Mouse (Mus musculus): Measurements from ENCODE around the gene Slc1a1.

The Slc1a1 gene

DNA sequence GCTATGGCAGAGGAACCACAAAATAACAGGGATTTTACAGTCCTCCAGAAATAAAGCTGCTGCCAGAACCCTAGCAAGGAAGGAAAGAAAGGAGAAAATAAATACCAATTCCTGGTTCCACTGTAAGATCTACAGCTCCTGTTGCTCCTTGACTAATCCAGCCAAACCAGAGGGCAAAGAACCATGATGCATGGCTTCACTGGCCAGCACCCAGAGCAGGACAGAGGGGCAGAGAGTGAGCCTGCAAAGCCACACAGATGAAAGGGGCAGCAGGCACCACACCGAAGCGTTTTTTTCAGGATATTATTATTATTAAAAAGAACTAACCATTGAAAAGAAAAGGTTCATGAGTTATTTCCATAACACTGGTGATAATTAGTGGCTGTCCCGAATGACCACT lies 17.2 kb downstream of the Slc1a1 start:
- no peak for DNase-seq (ENCODE audit: low read depth, low spot score)

GRCm38 (mm10) chr19:28854831-28855230 lies 20.0 kb downstream of the Slc1a1 start:
- DNase-seq (ENCODE audit: low read depth, low spot score), result no peak

GRCm38 (mm10) chr19:28860246-28860645 lies 25.4 kb downstream of the Slc1a1 start:
- no peak for DNase-seq (ENCODE audit: low read depth, low spot score)

- no peak for DNase-seq (ENCODE audit: low read depth, low spot score)
These were observed 28.8 kb downstream of the Slc1a1 start for GRCm38 (mm10) chr19:28863626-28864025.

GRCm38 (mm10) chr19:28864981-28865380 lies 30.1 kb downstream of the Slc1a1 start:
- no peak for DNase-seq (ENCODE audit: low read depth, low spot score)

DNA sequence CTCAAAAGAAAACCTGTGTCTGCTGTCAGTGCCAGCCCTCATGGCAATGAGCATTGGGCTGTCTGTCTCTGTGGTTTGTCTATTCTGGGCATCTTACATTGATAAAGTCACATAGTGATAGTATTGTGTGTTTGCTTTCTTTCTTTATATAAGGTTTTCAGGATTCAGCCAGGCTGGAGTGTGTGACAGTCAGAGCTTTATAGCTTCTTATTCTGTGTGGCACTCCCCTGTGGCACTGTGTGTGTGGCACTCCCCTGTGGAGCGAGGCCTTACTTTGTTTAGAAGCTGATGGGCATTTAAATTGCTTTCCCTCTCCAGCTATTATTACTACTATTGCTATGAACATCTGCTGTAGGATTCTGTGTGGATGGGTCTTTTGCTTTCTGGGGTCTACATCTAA lies 30.7 kb downstream of the Slc1a1 start:
- DNase-seq (ENCODE audit: low read depth, low spot score), result no peak

DNA sequence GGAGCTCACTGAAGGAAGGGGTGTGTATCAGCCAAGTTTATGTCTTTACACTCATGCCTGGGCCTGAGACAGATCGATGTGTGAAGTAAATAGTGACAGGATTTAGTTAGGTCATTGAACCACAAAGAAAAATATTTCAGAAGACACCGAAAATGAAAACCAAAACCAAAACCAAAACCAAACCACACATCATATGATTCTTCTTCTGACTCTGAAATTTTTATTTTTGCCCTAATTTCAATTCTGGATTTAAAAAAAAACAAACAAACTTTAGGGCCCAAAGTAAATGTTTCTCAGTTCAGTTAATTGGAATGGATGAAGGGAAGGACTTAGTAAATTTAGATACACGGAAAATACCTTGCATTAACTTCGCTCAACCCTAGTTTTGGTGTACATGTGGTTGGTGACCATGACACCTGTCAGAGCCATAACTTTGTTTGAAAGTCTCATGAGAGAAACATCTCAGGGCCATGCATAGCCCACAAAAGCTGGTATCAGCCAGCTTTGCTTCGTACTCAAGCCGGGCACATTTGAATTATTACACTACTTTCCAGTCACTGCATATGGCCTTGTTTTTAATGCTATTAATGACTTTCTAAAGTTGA lies 34.5 kb downstream of the Slc1a1 start:
- DNase-seq (ENCODE audit: low read depth, low spot score), result no peak

DNA sequence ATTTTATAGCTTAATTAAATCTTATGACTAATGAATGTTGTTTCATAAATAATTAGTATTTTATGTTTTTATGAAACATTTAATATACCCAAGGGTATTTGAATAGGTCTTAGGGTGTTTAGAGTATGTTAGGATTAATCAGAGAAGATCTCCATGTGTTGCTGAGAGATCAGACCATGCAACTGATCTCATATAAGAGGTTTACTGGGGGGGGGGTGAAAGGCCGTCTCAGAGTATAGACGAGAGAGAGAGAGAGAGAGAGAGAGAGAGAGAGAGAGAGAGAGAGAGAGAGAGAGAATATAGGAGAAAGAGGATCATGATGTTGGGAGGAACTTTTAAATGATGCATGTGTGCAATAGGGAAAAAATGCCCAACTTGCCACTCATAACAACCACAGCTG lies 35.5 kb downstream of the Slc1a1 start:
- DNase-seq (ENCODE audit: low read depth, low spot score), result peak; percentile 52

- DNase-seq (ENCODE audit: low read depth, low spot score), result no peak
These were observed 44.6 kb downstream of the Slc1a1 start for GRCm38 (mm10) chr19:28879476-28879875.

- DNase-seq (ENCODE audit: low read depth, low spot score), result peak; percentile 44
These were observed 48.3 kb downstream of the Slc1a1 start for GRCm38 (mm10) chr19:28883126-28883525.

DNA sequence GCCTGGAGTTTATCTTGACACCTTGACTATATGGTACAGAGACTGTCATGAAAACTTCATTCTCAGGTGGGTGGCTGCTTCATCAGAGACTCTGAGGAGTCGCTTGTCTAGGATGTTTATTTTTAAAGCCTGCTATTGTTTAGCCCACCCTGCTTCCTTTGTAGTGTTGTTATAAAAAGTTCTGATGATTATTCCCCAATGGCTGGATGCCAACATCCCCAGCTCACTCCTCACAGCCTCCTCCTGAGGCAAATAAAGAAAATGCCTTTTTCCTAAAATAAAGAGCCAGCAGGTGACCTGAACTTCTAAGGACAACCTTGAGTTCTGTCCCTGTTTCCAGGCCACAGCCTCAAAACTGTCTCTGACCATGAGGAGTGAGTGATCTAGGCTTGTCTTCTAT lies 53.6 kb downstream of the Slc1a1 start:
- DNase-seq (ENCODE audit: low read depth, low spot score), result no peak

- no peak for DNase-seq (ENCODE audit: low read depth, low spot score)
These were observed 54.4 kb downstream of the Slc1a1 start for GRCm38 (mm10) chr19:28889251-28889650.

GRCm38 (mm10) chr19:28891238-28891637 lies 56.4 kb downstream of the Slc1a1 start:
- no peak for DNase-seq (ENCODE audit: low read depth, low spot score)

GRCm38 (mm10) chr19:28891864-28892263 lies 57.0 kb downstream of the Slc1a1 start:
- DNase-seq (ENCODE audit: low read depth, low spot score), result no peak

- DNase-seq (ENCODE audit: low read depth, low spot score), result no peak
These were observed 61.8 kb downstream of the Slc1a1 start for GRCm38 (mm10) chr19:28896639-28897038.

- no peak for DNase-seq (ENCODE audit: low read depth, low spot score)
These were observed 62.6 kb downstream of the Slc1a1 start for GRCm38 (mm10) chr19:28897497-28897896.

- no peak for DNase-seq (ENCODE audit: low read depth, low spot score)
These were observed 65.9 kb downstream of the Slc1a1 start for GRCm38 (mm10) chr19:28900771-28901170.

DNA sequence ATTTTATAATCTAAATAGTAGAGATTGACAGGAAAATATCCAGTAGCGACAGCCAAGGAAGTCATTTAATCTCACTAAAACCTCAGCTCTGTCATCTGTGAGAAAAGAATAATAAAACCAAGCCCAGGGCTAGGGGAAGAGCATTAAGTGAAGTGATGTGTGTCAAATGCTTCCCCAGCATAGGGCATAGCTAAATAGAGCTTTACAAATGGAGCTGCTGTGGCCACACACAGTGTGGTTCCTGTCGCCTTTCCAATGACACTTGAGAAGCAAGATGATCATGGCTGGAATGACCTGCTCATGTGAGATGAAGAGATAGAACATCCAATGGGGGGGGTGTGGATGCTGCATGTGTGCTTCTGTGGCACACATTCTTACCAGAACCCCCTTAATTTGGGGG lies 67.3 kb downstream of the Slc1a1 start:
- DNase-seq (ENCODE audit: low read depth, low spot score), result no peak

DNA sequence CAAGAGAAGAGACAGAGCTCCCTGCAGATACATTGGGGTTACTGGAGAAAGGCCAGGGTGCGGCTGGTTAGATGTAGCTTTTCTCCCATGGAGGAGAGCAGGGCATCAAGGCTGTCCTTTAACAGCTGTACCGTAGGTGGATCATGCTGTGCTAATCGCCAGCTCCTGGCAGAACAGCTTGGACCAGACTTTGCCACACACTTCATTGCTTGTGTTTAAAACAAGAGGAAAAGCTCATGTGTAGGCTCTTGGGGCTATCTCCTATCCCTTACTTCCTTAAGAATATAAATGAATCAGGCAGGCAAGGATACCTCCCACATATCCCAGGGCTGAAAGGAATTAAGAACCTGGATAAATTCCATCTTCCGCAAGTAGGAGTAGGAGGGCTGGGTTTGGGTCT lies 68.0 kb downstream of the Slc1a1 start:
- no peak for DNase-seq (ENCODE audit: low read depth, low spot score)

- DNase-seq (ENCODE audit: low read depth, low spot score), result no peak
These were observed 68.8 kb downstream of the Slc1a1 start for GRCm38 (mm10) chr19:28903536-28904119.

DNA sequence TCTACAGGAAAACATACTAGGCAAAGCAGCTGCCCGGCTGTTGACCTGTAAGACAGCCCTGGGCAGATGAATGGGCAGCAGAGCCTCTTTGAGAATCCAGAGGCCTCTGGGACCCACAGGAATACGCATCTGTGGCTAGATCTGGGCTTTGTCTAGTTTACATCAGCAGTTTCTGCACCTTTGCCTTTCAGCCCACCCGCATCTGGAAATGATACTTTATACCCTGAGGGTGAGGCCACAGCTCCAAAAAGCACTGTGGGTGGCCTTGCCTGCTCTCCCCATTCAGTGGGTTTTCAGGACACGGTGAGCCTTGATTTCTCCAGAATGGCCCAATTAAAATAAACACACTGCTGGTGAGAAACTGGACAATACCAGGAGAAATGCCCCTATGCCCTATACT lies 73.3 kb downstream of the Slc1a1 start:
- no peak for DNase-seq (ENCODE audit: low read depth, low spot score)

GRCm38 (mm10) chr19:28908693-28909092 lies 73.8 kb downstream of the Slc1a1 start:
- DNase-seq (ENCODE audit: low read depth, low spot score), result no peak

- DNase-seq (ENCODE audit: low read depth, low spot score), result no peak
These were observed 79.7 kb downstream of the Slc1a1 start for GRCm38 (mm10) chr19:28914598-28914997.

Data from retina, postnatal 7 days (tissue).